Mouse (Mus musculus) small intestine, adult 2 months (tissue): ENCODE results near the gene Tbc1d25.

Experiments
- CTCF ChIP-seq: fragments of 200-500 bp; IDR thresholded peaks from 2 replicates; pipeline ENCODE4 v1.5.1; 2012; ENCODE audit warnings: low read depth, mild to moderate bottlenecking, control low read depth, inconsistent platforms, low read length, moderate library complexity, mixed read lengths; ENCODE audit not compliant: insufficient replicate concordance, insufficient read length; ENCODE audit errors: extremely low read depth
- POLR2A ChIP-seq: fragments of 200-500 bp; IDR thresholded peaks from 2 replicates; pipeline ENCODE4 v1.6.1; 2012; ENCODE audit warnings: low read depth, mild to moderate bottlenecking, control low read depth, inconsistent platforms, low read length, moderate library complexity

DNA sequence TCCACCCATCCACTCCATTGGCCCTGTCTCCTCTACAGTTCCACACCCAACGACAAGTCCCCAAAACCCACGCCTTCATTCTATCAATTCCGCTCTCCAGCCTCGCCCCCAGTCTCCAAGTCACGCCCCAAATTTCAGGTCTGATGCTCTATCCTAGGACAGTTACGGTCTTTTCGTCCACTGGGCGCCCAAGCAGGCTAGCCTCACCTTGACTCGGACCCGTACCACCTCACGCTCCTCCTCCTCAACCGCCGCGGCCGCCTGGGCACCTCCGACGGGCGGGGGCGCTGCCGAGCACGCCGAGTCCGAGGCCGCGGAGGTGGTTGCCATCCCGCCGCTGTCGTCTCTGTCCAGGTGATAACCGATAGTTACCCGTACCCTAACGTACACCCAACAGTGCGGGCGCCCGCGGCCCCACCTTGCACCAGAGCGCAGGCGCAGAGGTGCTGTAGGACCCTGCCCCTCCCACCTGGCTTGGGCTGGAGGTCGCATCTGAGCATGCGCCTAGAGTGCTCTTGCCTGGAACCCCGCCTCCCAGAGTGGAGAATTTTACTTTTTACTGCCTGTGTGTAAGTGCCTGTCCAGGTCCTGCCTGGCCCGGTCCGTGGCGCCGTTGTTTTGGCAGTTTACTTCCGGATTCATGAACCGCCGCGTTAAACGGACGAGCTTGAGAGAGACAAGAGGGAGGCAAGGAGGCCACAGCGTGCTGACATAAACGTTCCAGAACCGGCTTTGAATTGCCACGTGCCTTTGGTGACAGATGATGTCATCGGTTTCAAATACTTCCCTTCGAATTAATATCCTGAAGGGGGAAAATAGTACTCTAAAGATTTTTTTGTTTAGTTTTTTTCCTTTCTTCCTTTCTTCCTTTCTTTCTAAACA is at the start of gene Tbc1d25:
- TF ChIP-seq CTCF (peak; percentile 18; the same call in 1 of the 2 replicates), POLR2A (no peak)
